Mouse (Mus musculus) T-helper 1 cell (primary cell): ENCODE measurements around the gene Sowahc.

ENCODE experiments used
- in situ Hi-C: fragments of 300-600 bp; cut with MboI, MseI; formaldehyde crosslinking; loops from one replicate; pipeline ENCODE4 v1.15.1; 2025; ENCODE audit warnings: high pct_unique_total_duplicates

Gene Sowahc

GRCm38 (mm10) chr10:59221473-59222270, at the start of gene Sowahc, which contains the start of gene Sept10:
TSS of gene Sowahc (plus strand) at chr10:59221953.
TSS of gene Sept10 (minus strand) at chr10:59221847.
- in situ Hi-C loops: no loop called here

- in situ Hi-C loops: no loop called here
These were observed 49.2 kb upstream of the Sowahc start for GRCm38 (mm10) chr10:59172539-59172938.

GRCm38 (mm10) chr10:59179620-59180019, 42.1 kb upstream of the Sowahc start:
- in situ Hi-C loops: no loop called here

- in situ Hi-C loops: no loop called here
These were observed 39.4 kb upstream of the Sowahc start for GRCm38 (mm10) chr10:59182306-59182705.

- in situ Hi-C loops: no loop called here
These were observed 26.9 kb upstream of the Sowahc start for GRCm38 (mm10) chr10:59194891-59195290.

- in situ Hi-C loops: no loop called here
These were observed 25.0 kb upstream of the Sowahc start for GRCm38 (mm10) chr10:59196763-59197162.

- in situ Hi-C loops: no loop called here
These were observed 21.7 kb upstream of the Sowahc start for GRCm38 (mm10) chr10:59200011-59200410.

- in situ Hi-C loops: no loop called here
These were observed 805 bp upstream of the Sowahc start for GRCm38 (mm10) chr10:59220824-59221472.

GRCm38 (mm10) chr10:59222271-59223101, 733 bp downstream of the Sowahc start:
- in situ Hi-C loops: no loop called here

GRCm38 (mm10) chr10:59223301-59223700, 1.5 kb downstream of the Sowahc start:
- in situ Hi-C loops: no loop called here

- in situ Hi-C loops: no loop called here
These were observed 2.1 kb downstream of the Sowahc start for GRCm38 (mm10) chr10:59223890-59224289.

- in situ Hi-C loops: no loop called here
These were observed 3.4 kb downstream of the Sowahc start for GRCm38 (mm10) chr10:59225137-59225536.

- in situ Hi-C loops: no loop called here
These were observed 7.6 kb downstream of the Sowahc start for GRCm38 (mm10) chr10:59229205-59229820.

GRCm38 (mm10) chr10:59235227-59235626, 13.5 kb downstream of the Sowahc start:
- in situ Hi-C loops: no loop called here

- in situ Hi-C loops: no loop called here
These were observed 14.1 kb downstream of the Sowahc start for GRCm38 (mm10) chr10:59235847-59236246.

GRCm38 (mm10) chr10:59236486-59236885, 14.7 kb downstream of the Sowahc start:
- in situ Hi-C loops: no loop called here

GRCm38 (mm10) chr10:59237757-59238156, 16.0 kb downstream of the Sowahc start:
- in situ Hi-C loops: no loop called here

GRCm38 (mm10) chr10:59241141-59241541, 19.4 kb downstream of the Sowahc start:
- in situ Hi-C loops: no loop called here

GRCm38 (mm10) chr10:59249531-59249930, 27.8 kb downstream of the Sowahc start:
- in situ Hi-C loops: no loop called here

- in situ Hi-C loops: no loop called here
These were observed 28.9 kb downstream of the Sowahc start for GRCm38 (mm10) chr10:59250679-59251078.

GRCm38 (mm10) chr10:59251980-59252379, 30.2 kb downstream of the Sowahc start:
- in situ Hi-C loops: no loop called here

GRCm38 (mm10) chr10:59252396-59252795, 30.6 kb downstream of the Sowahc start:
- in situ Hi-C loops: no loop called here
